Mouse (Mus musculus): ENCODE results near the gene Met.

DNA sequence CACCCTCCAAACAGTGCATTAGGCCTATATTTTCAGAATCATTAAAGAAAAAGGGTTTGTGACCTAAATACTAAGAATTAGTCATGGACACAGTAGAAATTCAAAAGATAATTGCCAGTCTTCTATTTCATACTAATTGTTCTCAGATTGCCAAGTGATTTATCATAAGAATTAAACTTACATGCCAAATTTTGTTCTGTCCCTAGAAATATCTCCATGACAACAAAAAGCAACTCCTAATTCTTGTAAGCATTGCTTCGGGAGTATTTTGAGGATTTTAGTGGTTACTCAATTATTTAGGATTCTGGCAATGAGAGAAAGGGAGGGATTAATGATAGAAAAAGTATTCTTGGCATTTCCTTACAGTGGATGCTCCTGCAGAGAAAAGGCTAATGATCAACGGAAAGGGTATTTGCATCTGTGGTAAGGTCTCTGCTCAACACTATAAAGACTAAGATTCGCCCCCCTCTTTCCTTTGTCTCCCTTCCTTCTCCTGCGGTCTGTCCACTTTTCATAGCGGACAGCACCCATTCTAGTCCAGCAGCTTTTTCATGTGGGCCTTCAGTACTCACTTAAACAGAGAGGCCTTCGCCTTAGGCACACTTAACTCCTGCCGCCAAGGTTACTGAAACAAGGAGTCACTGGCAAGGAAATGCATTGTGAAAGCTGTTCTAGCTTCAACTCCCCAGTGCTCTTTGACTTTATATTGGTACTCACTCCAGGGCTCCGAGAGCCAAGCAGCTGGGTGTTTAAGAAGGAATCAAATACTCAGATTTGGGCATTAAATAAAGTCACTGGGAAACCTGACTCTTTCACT is 58.5 kb downstream of the Met start:
- TF ChIP-seq CTCF (IDR thresholded peaks at IDR 0.05; ENCODE audit: low read depth) (no peak), EP300 (IDR thresholded peaks at IDR 0.05; ENCODE audit: low read depth) (no peak)
